Mouse (Mus musculus) heart, adult 2 months (tissue): ENCODE results near the gene Epm2aip1. TPM values are rescaled to one million over a fixed set of nuclear protein-coding genes. Genes with fewer than 3 reads are reported as not detected.

Experiments used
- DNase-seq, 2 experiments: peaks; one replicate each; pipeline ENCODE4 v3.0.0; 2021
- H3K27ac ChIP-seq: fragments of 200-600 bp; 2 replicates; pipeline ENCODE4 v1.8.1; 2022
- H3K27me3 ChIP-seq: fragments of 200-500 bp; 2 replicates; pipeline ENCODE4 v1.6.1; 2012; ENCODE audit warnings: mild to moderate bottlenecking, low read length, inconsistent platforms, mixed read lengths; ENCODE audit not compliant: control insufficient read depth, insufficient read depth
- H3K36me3 ChIP-seq: fragments of 200-500 bp; 2 replicates; pipeline ENCODE4 v1.6.1; 2012; ENCODE audit warnings: low read length, inconsistent platforms; ENCODE audit not compliant: control insufficient read depth, insufficient read depth
- H3K4me1 ChIP-seq: fragments of 200-500 bp; 2 replicates; pipeline ENCODE4 v1.6.1; 2011; ENCODE audit warnings: low read length; ENCODE audit not compliant: control insufficient read depth, insufficient read depth
- H3K4me3 ChIP-seq: fragments of 200-600 bp; 2 replicates; pipeline ENCODE4 v1.8.1; 2022
- H3K79me2 ChIP-seq: fragments of 200-500 bp; replicated peaks from 2 replicates; pipeline ENCODE4 v1.6.1; 2012; ENCODE audit warnings: mild to moderate bottlenecking, inconsistent platforms, low read length, moderate library complexity, mixed read lengths; ENCODE audit not compliant: control insufficient read depth, insufficient read depth
- H3K9ac ChIP-seq: fragments of 200-500 bp; 2 replicates; pipeline ENCODE4 v1.6.1; 2012; ENCODE audit warnings: low read depth, mild to moderate bottlenecking, control low read depth, inconsistent platforms, low read length, mixed read lengths
- CTCF ChIP-seq: fragments of 200-600 bp; IDR thresholded peaks from 2 replicates; pipeline ENCODE4 v1.8.1; 2022; ENCODE audit warnings: antibody characterized with exemption, mild to moderate bottlenecking, moderate library complexity
- EP300 ChIP-seq: fragments of 200-500 bp; IDR thresholded peaks from 2 replicates; pipeline ENCODE4 v1.6.1; 2011; ENCODE audit warnings: low read depth, low read length, control low read depth; ENCODE audit not compliant: insufficient read depth
- POLR2A ChIP-seq: fragments of 200-500 bp; IDR thresholded peaks from 2 replicates; pipeline ENCODE4 v1.6.1; 2011; ENCODE audit warnings: mild to moderate bottlenecking, low read depth, low read length, control low read depth; ENCODE audit not compliant: insufficient read depth
- WGBS: fragments of 180-500 bp; shearing (Covaris S2); methylation state at CpG from one replicate; pipeline ENCODE4 v1.1.7; 2018; 5-methylcytosine and 5-hydroxymethylcytosine counted together
- intact Hi-C: fragments of 180-260 bp; cut with DNase I; formaldehyde crosslinking; loops from one replicate; pipeline ENCODE4 v1.15.1; 2025
- polyA plus RNA-seq: library from polyadenylated mRNA; depleted of rRNA; stranded (reverse); fragments of >200 nt; gene quantifications from 2 replicates; pipeline ENCODE4 v1.2.3, GENCODE M21; 2012
- total RNA-seq, 2 experiments: library from RNA; stranded (reverse); gene quantifications; 2 replicates each; pipeline ENCODE4 v1.2.3; 2021

Gene Epm2aip1
- total and polyA plus RNA-seq, 3 experiments, result 8.9 to 23.8 (median 20.3) TPM

DNA sequence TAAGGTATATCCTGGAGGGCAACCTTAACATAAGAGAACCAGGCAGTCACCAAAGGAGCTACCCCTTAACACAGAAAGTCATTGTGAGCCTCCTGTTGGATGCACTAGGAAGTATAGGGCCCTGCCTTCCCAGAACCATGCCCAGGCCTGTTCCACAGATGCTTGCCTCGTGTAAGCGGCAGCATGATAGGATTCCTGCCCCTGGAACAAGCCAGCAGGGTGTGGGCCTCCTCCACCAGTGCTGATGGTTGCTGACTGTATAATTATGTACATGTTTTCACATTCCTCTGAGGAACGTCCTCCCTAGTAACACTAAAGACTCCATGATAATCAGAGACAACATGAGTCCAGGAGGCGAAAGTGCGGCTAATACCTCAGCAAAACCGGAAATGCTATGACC lies 28.3 kb upstream of the Epm2aip1 start:
- H3K27ac ChIP-seq, result no peak overlapping the region
- WGBS, result 88% methylated on average over 6 of the region's 6 CpGs
- DNase-seq, result no peak
- H3K9ac ChIP-seq, result no peak overlapping the region
- no peak overlapping the region for H3K4me3 ChIP-seq
- H3K36me3 ChIP-seq, result peaks cover 1% of the 10 kb centered on the region; the same call in 1 of the 2 replicates
- H3K79me2 ChIP-seq, result no peaks in the 10 kb centered on the region
- no peaks in the 10 kb centered on the region for H3K4me1 ChIP-seq
- TF ChIP-seq POLR2A (no peak), CTCF (no peak), EP300 (no peak)
- H3K27me3 ChIP-seq, result no peaks in the 10 kb centered on the region
- intact Hi-C loops, result no loop called here

DNA sequence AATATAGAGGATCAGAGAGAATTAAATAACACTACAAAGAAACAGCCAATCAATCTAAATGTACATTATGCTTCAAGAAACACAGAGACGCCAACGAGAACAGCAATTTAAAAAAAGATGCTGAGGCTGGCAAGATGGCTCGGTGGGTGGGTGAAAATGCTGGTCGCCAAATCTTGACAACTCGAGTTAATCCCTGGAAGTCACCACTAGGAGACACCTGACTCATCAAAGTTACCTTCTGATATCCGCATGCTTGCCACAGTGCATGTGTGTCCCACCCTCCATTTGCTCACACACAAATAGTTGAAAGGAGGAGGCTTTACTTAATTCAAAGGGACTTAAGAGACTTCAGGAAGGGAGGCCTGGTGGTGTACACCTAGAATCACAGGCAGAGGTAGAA lies 26.2 kb upstream of the Epm2aip1 start:
- no peak for TF ChIP-seq EP300
- no peak for TF ChIP-seq POLR2A
- no peak for TF ChIP-seq CTCF
- intact Hi-C loops, result no loop called here
- Histone ChIP-seq H3K4me3 (no peak overlapping the region), H3K36me3 (peaks cover 3% of the 10 kb centered on the region; the same call in 1 of the 2 replicates), H3K27me3 (no peaks in the 10 kb centered on the region), H3K79me2 (no peaks in the 10 kb centered on the region), H3K27ac (no peak overlapping the region), H3K9ac (no peak overlapping the region), H3K4me1 (no peaks in the 10 kb centered on the region)
- whole genome bisulfite sequencing, result 79% methylated on average over 6 of the region's 6 CpGs
- DNase-seq, result no peak

GRCm38 (mm10) chr9:111247682-111248246 lies 24.0 kb upstream of the Epm2aip1 start:
- Histone ChIP-seq H3K79me2 (no peaks in the 10 kb centered on the region), H3K36me3 (peaks cover 3% of the 10 kb centered on the region; the same call in 1 of the 2 replicates), H3K27me3 (no peaks in the 10 kb centered on the region), H3K4me1 (no peaks in the 10 kb centered on the region), H3K27ac (no peak overlapping the region), H3K4me3 (no peak overlapping the region), H3K9ac (no peak overlapping the region)
- no peak for DNase-seq
- 60% methylated on average over 3 of the region's 3 CpGs for WGBS
- TF ChIP-seq POLR2A, result no peak
- peak; percentile 59 for TF ChIP-seq CTCF
- intact Hi-C loops, result no loop called here

- Histone ChIP-seq H3K27ac (no peak overlapping the region), H3K4me1 (no peaks in the 10 kb centered on the region), H3K4me3 (no peak overlapping the region), H3K27me3 (no peaks in the 10 kb centered on the region), H3K36me3 (peaks cover 3% of the 10 kb centered on the region; the same call in 1 of the 2 replicates), H3K79me2 (no peaks in the 10 kb centered on the region), H3K9ac (no peak overlapping the region)
- 58% methylated on average over 7 of the region's 7 CpGs for WGBS
- DNase-seq, result no peak
- intact Hi-C loops, result loop anchor here (5.0 kb wide), 1 partner anchor 255 kb away; no protein-coding TSS in a partner anchor
- TF ChIP-seq POLR2A (no peak), EP300 (no peak), CTCF (peak; percentile 55)
These were observed 19.4 kb upstream of the Epm2aip1 start for GRCm38 (mm10) chr9:111252161-111252869.

GRCm38 (mm10) chr9:111260360-111260985 lies 11.3 kb upstream of the Epm2aip1 start:
- no peak overlapping the region for H3K9ac ChIP-seq
- WGBS, result 15% methylated on average over 1 of the region's 1 CpGs
- no peak overlapping the region for H3K4me3 ChIP-seq
- peaks cover 4% of the 10 kb centered on the region for H3K36me3 ChIP-seq
- H3K27ac ChIP-seq, result peak overlapping the region; percentile 36
- no peak for TF ChIP-seq EP300
- TF ChIP-seq POLR2A, result no peak
- TF ChIP-seq CTCF, result no peak
- no peaks in the 10 kb centered on the region for H3K27me3 ChIP-seq
- DNase-seq, result peak; percentile 35 to 67
- intact Hi-C loops, result no loop called here
- H3K4me1 ChIP-seq, result peaks cover 1% of the 10 kb centered on the region; the same call in 1 of the 2 replicates
- no peaks in the 10 kb centered on the region for H3K79me2 ChIP-seq

GRCm38 (mm10) chr9:111261356-111261755 lies 10.4 kb upstream of the Epm2aip1 start:
- Histone ChIP-seq H3K4me1 (peaks cover 1% of the 10 kb centered on the region; the same call in 1 of the 2 replicates), H3K27ac (no peak overlapping the region), H3K4me3 (no peak overlapping the region), H3K9ac (no peak overlapping the region), H3K79me2 (no peaks in the 10 kb centered on the region), H3K36me3 (peaks cover 4% of the 10 kb centered on the region), H3K27me3 (no peaks in the 10 kb centered on the region)
- no peak for DNase-seq
- no peak for TF ChIP-seq EP300
- no peak for TF ChIP-seq POLR2A
- no peak for TF ChIP-seq CTCF
- intact Hi-C loops, result no loop called here
- 87% methylated on average over 4 of the region's 4 CpGs for WGBS
